Mouse (Mus musculus) ovary, postnatal 10 days (tissue): ENCODE measurements around the gene Tcf25.

Experiments
- DNase-seq: peaks from one replicate; pipeline ENCODE4 v3.0.0; 2022; ENCODE audit warnings: low spot score

The Tcf25 gene

DNA sequence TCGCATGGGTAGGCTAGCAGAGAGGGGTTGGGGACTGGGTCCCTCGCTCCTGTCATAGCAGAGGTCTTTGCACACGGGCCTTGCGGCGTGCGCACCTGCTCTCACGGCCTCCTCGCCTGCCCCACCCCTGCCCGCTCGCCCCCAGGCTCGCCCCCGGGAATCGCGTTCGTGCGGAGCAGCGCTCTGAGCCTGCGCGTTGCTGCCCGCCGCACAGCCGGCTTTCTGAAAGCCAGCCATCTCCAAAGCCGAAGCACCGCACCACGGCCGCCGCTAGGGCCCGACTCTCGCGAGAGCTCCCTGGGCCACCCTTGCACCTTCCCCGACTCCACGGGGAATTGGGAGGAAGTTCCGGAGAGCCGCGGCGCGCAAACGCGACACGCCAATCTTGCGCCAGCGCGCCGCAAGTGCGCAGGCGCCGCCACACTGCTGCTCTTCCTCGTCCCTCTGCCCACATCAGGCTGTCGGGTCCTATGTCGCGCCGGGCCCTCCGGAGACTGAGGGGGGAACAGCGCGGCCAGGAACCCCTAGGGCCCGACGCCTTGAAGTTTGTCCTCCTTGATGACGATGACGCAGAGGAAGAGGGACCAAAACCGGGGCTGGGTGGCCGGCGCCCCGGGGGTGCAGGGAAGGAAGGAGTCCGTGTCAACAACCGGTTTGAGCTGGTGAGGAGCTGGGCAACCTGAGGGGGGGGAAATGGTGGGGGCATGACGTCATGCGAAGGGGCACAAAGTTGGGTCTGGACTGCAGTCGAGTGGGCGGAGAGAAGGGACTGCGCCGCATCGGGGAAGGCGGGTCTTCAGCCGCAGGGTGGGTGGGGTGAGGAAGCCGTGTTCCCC lies at the start of gene Tcf25:
Tcf25 (plus strand) TSS at position 351 of the 836 bp plus-strand sequence.
- peak; percentile 86 for DNase-seq

DNA sequence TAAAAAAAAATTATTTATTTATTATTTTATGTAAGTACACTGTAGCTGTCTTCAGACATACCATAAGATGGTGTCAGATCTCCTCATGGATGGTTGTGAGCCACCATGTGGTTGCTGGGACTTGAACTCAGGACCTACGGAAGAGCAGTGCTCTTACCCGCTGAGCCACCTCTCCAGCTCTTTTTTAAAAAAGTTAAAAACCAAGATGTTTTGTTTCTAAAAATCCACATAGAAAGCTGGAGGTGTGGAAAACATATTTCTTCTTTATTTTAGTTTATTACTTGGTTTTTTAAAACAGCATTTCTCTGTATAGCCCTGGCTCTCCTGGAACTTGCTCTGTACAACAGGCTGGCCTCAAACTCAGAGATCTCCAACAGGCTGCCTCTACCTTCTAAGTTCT lies 45.0 kb upstream of the Tcf25 start:
- no peak for DNase-seq

DNA sequence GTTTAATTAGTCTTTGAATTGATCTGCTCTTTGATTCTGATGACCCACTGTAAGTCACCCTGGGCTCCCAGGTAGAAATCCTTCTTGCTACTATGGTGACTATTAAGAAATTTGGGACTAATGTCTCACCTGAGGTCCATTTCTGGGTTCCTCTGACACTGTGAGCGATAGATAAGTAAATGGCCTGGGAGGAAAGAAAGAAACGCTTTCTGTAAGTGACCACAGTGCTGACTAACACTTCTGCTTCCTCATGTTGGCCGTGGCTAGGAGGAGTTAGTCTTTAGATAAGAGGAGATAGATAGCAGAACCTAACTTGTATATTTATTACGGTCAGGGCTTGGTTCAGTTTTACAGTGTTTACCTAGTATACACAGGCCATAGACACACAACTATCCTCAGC lies 44.2 kb upstream of the Tcf25 start:
- DNase-seq = no peak

DNA sequence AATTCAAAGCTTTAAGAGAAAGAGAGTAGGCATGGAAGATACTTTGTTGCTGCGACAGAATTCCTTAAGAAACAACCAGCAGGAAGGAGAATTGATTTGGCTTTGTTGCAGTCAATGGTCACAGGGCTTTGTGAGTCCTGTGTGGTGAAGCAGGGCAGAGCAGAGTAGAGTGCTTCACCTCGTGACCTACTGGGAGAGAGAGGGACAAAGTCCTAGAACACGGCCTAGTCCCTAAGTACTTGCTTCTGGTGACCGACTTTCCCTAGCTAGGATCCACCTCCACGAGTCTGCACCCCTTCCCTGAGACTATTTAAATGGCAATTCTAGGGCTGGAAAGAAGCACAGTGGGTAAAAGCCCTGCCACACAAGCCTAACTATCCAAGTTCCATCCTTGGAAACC lies 43.6 kb upstream of the Tcf25 start:
- no peak for DNase-seq

DNA sequence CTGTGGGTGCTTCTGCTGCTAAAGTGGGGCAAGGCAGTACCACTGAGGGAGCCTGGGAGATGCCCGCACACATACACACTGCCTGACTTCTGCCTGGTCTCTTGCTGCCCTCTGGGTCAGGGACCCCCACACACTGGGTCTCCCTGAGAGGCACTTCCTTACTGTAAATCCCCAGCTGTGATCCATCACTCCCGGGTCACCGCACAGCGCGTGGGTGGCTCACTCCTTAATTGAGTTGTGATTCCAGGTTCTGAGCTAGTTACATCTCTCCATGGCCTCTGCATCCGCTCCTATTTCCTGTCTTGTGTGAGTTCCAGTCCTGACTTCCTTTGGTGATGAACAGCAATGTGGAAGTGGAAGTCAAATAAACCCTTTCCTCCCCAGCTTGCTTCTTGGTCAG lies 42.9 kb upstream of the Tcf25 start:
- no peak for DNase-seq

DNA sequence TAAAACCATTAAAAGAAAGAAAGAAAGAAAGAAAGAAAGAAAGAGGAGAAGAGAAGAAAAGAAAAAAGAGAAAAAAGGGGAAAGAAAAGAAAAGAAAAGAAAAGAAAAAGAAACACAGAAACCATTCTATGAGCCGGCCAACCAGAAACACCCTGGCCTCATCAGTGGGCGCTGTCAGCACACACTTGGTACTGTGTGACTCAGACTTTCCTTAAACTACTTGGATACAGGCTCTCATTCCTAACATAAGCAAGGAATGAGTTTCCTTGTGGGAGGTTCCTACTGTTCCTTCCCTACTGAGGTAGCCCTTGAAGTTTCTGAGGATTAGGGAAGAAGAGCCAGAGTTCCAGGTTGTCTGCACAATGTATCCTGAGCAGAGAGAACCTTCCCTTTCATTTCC lies 42.3 kb upstream of the Tcf25 start:
- DNase-seq = no peak

DNA sequence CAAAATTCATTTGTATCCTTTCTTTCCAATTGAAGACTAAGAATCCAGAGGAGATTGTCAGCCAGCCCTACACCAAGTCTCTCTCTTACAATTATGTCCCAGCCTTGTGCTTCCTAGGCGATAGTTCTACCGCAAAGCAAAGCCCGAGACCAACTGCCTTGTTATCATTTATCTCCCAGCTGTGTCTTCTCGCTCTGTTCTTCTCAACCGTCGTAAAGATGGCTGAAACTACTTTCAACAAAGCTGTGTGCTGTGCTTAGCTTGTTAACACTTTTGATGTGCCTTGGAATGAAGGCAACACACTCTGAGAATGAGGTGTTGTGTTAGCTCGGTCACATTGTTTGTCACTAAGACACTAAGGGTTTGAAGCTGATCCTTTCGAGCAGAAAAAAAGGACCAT lies 41.7 kb upstream of the Tcf25 start:
- DNase-seq = no peak

DNA sequence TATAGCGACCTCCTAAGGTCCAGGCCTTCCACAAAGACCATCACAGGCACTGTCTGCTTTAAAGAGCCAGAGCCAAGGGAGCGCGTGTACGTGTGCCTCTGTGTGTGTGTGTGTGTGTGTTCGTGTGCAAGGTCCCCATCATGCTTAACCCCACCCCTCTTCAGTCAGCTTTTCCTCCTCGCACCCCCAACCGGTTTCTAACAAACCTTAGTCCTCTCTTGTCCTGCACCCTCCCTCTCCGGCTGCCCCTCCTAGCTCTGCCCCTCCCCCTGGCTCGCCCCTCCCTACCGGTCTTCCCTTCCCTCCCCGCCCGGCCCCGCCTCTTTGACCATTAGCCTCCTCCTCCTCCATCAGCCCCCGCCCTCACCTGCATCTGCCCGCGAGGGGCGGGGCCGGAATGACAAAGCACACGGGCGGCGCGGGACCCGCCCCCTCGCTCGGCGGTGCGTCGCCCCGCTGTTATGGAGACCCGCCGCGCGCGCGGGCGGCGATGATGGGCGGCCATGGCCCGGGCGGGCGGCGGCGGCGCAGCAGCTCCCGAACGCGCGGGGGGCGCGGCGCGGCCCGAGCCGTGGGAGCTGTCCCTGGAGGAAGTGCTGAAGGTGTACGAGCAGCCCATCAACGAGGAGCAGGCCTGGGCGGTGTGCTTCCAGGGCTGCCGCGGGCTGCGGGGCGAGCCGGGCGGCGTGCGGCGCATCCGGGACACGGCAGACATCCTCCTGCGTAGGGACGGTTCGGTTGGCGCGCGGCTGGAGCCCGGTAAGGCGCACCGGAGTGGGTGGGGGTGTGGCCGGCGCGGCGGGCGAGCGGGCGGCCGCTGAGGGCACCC lies 41.1 kb upstream of the Tcf25 start, which contains the start of gene Spire2:
Spire2 (plus strand) TSS at position 452 of the 829 bp plus-strand sequence.
- peak; percentile 50 for DNase-seq

DNA sequence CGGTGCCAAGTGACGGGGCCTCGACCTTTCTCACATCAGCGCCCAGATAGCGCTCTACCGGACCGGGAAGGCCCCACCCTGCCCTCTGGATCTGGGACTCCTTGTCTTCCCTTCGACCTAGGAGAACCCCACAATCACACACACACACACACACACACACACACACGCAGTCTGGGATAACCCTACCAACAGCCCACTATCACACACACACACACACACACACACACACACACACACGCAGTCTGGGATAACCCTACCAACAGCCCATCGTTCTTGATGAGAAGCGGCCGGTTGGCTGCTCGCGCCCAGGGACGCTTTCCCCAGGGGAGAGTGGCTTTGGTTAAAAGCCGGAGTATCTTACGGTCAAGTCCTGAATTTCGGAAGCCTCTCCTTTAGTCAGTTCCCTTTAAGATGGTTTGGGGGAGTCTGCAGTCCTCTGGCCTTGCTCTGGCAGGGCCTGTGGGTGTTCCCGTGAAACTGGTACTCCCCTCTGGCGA lies 40.4 kb upstream of the Tcf25 start:
- no peak for DNase-seq

DNA sequence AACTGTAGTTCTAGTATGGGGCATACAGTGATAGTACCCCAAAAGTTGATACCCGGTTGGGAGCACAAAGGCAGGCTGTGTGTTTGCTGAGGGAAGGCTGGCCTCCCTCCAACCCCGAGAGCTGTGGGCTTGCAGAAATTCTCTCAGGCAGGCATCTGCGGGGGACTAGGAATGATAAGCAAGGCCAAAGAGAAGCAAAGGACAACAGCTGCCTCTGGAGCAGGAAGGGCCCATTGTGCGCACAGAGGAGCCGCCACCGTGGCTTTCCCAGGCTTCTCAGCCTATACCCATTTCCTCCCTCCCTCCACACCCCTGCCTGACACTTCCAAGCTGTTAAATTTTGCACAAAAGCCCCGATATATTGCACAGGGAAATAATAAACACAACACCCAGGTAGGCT lies 39.7 kb upstream of the Tcf25 start:
- no peak for DNase-seq

DNA sequence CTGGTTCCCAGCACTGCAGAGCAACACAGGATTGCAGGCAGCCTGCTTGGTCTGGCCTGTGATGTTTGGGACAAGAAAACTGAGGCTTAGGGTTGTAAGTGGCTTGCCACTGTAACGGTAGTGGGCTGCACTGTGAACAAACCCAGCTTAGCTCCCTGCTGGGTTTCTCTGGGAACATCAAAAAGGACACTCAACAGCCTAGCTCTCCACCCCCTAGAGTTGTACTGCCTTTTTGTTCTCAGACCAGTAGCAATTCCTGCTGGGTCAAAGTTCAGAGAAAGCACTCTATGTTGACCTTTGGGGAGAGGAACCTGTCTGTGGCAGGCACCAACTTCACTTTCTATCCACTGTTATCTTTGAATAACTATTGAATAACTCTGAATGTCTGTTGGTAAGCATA lies 39.1 kb upstream of the Tcf25 start:
- no peak for DNase-seq

DNA sequence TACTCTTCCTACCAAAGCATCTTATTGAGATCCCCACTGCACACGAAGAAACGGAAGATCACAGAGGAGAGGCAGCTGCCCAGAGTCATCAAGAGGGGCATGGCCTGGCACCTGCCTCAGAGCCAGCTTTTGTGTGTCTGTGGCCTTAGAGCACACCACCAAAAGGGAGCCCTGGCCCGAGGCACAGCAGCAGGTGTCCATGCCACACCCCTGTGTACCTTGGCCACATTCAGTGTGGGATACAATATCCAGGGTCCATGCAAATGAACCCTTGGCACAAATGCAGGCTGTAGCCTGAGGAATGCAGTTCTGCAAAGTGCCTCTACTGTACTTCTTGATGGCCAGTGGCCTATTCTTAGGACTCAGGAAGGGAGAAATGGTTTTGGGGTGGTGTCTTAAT lies 36.1 kb upstream of the Tcf25 start:
- DNase-seq = no peak

DNA sequence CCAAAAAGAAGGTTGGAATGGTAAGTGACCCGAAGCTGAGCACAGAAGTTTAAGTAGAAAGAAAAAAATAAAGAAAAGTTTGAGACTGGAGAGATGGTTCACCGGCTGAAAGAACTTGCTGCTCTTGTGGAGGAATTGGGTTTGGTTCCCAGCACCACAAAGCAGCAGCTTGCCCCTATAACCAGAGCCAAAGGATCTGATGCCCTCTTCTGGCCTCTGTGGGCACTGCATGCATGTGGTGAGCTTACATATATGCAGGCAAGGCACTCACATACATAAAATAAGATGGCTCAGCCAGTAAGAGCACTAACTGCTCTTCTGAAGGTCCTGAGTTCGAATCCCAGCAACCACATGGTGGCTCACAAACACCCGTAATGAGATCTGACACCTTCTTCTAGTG lies 33.5 kb upstream of the Tcf25 start:
- DNase-seq = no peak

DNA sequence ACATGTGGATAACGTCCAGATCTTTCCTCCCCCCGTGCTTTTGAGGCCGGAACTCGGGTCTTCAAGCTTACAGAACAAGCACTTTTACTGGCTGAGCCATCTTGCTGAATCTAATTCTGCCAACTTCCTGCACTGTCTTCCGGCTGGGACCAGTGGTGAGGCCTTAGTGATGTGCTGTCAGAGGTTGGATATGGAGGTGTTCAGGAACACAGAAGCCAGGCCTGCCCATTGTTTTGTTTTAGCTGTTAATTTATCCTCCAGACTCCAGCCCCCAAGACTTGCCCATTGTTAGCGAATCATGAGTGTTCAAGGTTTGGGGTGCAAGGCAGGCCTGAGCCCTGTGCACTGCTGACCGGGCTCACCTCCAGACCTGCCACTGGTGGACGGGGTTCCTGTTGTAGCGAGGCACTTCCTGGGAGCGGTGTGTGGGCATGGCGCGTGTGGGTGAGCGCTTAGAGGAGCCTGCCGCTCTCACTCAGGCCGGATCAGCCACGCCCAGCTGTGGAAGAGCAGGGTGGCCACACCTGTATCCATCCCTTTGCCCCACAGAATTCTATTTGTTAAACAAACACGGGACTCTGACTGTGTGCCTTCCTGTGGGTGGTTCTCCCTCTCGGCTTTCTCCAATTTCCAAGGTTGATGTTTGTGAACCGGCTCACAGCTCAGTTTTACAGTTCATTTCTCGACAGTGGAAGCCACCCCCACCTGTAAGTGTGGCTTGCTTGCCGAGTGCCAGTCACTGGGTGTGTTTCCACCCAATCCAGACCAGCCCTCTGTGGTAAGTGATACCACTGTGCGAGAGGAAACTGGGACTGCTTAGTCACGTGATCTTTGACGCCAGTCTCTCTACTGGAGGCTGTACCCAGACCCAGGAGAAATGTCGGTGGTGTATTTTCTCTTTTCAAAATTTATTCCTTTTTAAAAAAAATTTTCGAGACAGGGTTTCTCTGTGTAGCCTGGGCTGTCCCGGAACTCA lies 32.2 kb upstream of the Tcf25 start:
- no peak for DNase-seq

DNA sequence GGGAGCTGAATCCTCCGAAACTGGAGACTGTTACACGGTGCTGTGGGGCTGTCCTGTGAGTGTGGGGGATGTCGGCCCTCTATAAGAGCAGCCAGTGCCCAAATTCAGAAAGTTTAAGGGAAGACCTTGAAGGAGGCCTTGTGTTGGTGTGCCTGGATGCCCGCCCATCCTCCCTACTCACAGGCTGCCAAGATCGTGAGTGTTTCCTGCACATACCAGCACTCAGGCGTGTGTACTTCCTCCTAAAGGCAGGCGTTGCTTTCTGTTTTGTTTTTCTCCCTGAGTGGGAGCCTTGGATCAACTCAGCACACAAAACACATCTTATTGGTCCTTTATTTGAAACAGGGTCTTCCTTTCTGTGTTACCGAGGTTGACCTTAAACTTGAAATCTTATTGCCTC lies 31.3 kb upstream of the Tcf25 start:
- DNase-seq = no peak

DNA sequence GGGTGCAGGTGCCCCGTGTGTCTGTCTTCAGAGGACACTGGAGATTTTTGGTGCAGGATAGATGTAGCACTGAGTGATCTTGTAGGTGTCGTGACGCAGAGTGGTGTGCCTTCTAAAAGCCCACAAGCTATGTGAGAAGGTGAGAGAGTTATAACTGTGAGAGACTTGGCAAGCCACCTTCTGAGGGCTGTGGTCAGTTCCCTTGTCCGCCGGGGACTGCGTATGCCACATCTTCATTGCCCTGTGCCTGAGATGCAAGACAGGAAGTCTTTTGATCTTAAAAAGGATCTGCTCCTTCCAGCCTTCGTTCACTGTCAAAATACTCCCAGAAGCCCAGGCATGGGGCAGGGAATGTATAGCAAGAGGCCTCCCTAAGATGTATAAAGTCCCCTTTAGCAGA lies 30.6 kb upstream of the Tcf25 start:
- no peak for DNase-seq

DNA sequence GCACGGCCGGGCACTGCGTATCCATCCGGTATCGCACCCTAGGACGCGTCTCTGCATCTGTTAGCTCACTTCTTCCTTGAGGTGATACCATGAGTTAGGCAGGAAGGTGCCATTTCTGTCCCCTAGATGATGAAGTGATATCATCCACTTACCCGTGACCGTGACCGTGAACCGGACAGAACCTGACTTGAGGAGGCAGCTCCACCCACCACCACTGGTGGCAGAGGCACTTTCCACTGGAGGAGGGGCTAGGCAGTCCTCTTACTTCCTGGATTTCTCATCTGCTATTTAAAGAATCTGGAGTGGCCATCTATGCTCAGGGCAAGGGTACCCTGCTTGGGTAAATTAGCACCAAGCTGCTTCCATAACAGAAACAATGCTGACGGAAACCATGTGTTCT lies 30.1 kb upstream of the Tcf25 start:
- no peak for DNase-seq

DNA sequence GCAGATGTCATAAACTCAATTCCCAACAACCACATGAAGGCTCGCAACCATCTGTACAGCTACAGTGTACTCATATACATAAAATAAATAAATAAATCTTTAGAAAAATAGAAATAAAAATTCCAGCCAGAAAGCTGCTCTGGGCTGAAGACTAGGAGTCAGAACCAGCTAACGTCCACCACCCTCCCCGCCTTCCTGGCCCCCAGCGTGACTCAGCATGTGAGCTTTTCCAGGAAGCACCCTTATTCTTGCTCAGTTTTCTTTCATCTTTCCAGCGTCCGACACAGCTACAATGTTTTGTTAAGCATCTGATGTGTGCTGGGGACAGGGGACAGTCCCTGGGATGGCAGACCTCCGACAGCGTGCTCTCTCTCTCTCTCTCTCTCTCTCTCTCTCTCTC lies 28.4 kb upstream of the Tcf25 start:
- DNase-seq = no peak

DNA sequence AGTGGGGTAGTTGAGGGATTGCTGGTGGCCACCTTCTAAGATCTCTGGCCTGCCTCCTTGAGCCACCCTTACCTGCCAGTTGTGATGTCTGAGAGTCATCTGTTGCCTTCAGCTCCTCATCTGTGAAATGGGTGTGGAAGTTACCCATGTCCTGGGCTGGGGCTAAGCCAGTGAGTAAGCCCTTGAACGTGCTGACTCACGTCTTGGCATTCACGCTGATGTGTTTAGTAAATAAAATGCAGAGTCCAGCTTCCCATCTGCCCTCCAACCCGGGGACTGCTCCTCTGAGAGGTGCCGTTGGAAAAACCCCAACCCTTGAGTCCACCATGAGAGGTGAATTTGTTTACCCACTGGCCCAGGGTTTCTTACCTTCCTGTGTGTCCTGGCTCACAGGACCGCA lies 27.7 kb upstream of the Tcf25 start:
- DNase-seq = no peak

DNA sequence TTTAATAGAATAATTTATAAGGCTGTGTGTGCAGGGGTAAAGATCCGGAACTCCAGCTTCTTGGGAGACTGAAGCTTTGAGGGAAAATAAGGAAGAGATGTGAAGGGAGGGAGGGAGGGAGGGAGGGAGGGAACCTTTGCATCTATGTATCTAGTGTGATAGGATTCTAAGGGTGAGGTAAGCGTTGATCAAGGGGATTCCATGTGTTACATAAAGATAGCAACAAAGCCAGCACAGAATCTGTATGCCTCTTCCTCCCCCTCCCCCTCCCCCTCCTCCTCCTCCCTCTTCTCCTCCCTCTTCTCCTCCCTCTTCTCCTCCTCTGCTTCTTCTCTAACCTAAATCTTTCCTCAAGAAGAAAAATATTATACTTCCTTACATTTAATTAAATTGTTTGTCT lies 26.3 kb upstream of the Tcf25 start:
- no peak for DNase-seq

DNA sequence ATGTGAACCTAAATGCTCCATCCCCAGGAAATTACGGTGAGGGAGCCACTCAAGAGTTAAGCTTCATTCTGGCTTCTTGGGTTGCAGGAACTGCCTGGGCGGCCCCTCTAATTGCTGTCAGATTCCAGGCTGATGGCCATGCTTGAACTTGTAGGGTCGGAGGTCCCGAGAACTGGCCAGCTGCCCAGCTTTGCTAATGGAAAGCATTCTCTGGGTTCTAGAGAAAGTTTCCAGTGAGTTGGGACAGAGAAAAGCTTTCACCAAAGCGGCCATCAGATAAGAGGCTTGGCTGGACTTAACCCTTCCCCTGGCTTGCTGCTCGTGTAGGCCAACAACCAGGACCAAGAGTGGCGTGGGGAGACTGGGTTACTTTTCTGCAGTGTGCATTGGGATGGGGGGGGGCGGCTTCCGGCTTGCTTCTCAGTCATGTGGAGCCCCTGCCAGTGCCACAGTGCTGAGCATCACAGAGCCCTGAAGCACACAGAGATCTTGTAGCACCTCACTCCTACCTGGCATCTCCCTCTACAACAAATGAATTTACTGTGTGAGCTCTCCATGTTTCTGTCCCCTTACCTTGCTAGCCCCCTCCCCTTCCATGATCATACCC lies 25.2 kb upstream of the Tcf25 start:
- peak; percentile 46 for DNase-seq

DNA sequence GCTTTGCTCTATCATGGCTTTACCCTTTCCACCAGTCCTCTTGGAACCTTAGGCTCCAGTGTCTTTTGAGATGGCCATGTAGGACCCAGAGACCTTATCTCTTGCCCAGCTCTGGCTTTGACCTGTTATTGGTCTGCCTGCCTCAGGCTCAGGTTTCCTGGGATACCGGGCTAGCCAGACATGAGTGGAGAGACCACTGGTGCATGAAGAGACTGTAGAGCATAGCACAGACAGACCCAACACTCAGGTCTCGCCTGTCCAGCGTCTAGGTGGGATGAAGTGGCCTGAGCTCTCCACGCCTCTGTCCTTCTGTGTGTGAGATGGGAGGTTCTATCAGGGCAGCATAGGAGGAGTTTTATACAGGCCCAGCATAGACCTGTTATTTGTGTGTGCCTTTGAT lies 24.5 kb upstream of the Tcf25 start:
- DNase-seq = no peak
